Mouse (Mus musculus) heart, embryonic 14.5 days (tissue): Measurements from ENCODE around the gene Macrod2. TPM values are rescaled to one million over a fixed set of nuclear protein-coding genes. Genes with fewer than 3 reads are reported as not detected.

Experiments
- ATAC-seq: fragments of 200-750 bp; cut with Nextera tagmentation; 2 replicates; pipeline ENCODE4 v1.8.0; 2017; ENCODE audit warnings: low read depth, moderate TSS enrichment; ENCODE audit not compliant: insufficient number of reproducible peaks, insufficient read depth, low FRiP score
- H3K27ac ChIP-seq, 2 experiments: fragments of 200-500 bp in 1 of 2; fragments of 300-500 bp in 1 of 2; sonication (generic) in 1 of 2; replicated peaks in 1 of 2; 2 replicates each; pipeline ENCODE4 v1.5.1; 2012 to 2014; ENCODE audit warnings: low read depth in 2 of 2, low read length in 2 of 2, control low read depth in 1 of 2, mild to moderate bottlenecking in 1 of 2, mixed read lengths in 1 of 2; ENCODE audit not compliant: control insufficient read depth in 1 of 2, insufficient read depth in 1 of 2
- H3K27me3 ChIP-seq: fragments of 300-500 bp; sonication (generic); 2 replicates; pipeline ENCODE4 v1.6.1; 2014; ENCODE audit warnings: mild to moderate bottlenecking, low read length, control low read depth; ENCODE audit not compliant: control insufficient read depth, insufficient read depth
- H3K36me3 ChIP-seq: fragments of 300-500 bp; sonication (generic); 2 replicates; pipeline ENCODE4 v1.6.1; 2014; ENCODE audit warnings: mild to moderate bottlenecking, control low read depth, low read length, mixed read lengths; ENCODE audit not compliant: control insufficient read depth, insufficient read depth
- H3K4me1 ChIP-seq, 2 experiments: fragments of 200-500 bp in 1 of 2; fragments of 300-500 bp in 1 of 2; sonication (generic) in 1 of 2; 2 replicates each; pipeline ENCODE4 v1.6.1; 2012 to 2014; ENCODE audit warnings: low read length in 2 of 2, control low read depth in 1 of 2, mixed read lengths in 1 of 2; ENCODE audit not compliant: control insufficient read depth in 2 of 2, insufficient read depth in 2 of 2
- H3K4me2 ChIP-seq: fragments of 300-500 bp; sonication (generic); 2 replicates; pipeline ENCODE4 v1.6.1; 2014; ENCODE audit warnings: mild to moderate bottlenecking, low read length
- H3K4me3 ChIP-seq, 2 experiments: fragments of 200-500 bp in 1 of 2; fragments of 300-500 bp in 1 of 2; sonication (generic) in 1 of 2; 2 replicates each; pipeline ENCODE4 v1.5.1; 2012 to 2014; ENCODE audit warnings: low read length in 2 of 2, mild to moderate bottlenecking in 2 of 2, control low read depth in 1 of 2, low read depth in 1 of 2, moderate library complexity in 1 of 2; ENCODE audit not compliant: control insufficient read depth in 1 of 2, insufficient read depth in 1 of 2
- H3K9ac ChIP-seq: fragments of 300-500 bp; sonication (generic); 2 replicates; pipeline ENCODE4 v1.6.1; 2014; ENCODE audit warnings: mild to moderate bottlenecking, low read length
- H3K9me3 ChIP-seq: fragments of 300-500 bp; sonication (generic); 2 replicates; pipeline ENCODE4 v1.6.1; 2016; ENCODE audit warnings: low read length, control low read depth; ENCODE audit not compliant: control insufficient read depth
- WGBS: fragments of 180-500 bp; shearing (Covaris S2); extraction: QIAGEN DNeasy Blood & Tissue Kit; methylation state at CpG from one replicate; pipeline ENCODE4 v1.1.7; 2014; 5-methylcytosine and 5-hydroxymethylcytosine counted together
- polyA plus RNA-seq: library from polyadenylated mRNA; unstranded; fragments of >200 nt; fragmentation: Nextera tagmentation; extraction: Ambion mirVana; gene quantifications from 2 replicates; pipeline ENCODE4 v1.2.1, GENCODE M21; 2014

The Macrod2 gene
- polyA plus RNA-seq, 1 experiment from 2014 or later: 21.3 TPM

GRCm38 (mm10) chr2:141152011-141152772 is 757.1 kb downstream of the Macrod2 start:
- peaks cover 0 to 18% of the 10 kb centered on the region in 2 experiments; a peak in 3 of 4 replicates for H3K4me1 ChIP-seq
- no peaks in the 10 kb centered on the region for H3K9me3 ChIP-seq
- H3K27ac ChIP-seq: peak overlapping the region; percentile 38 to 44; a peak in 2 of 4 replicates
- no peaks in the 10 kb centered on the region for H3K27me3 ChIP-seq
- no peak overlapping the region for H3K4me3 ChIP-seq
- H3K9ac ChIP-seq: no peak overlapping the region
- H3K4me2 ChIP-seq: no peak overlapping the region
- no peak for ATAC-seq
- no peaks in the 10 kb centered on the region for H3K36me3 ChIP-seq
- 52% methylated on average over 7 of the region's 7 CpGs for WGBS

- peaks cover 0 to 18% of the 10 kb centered on the region in 2 experiments; a peak in 2 of 4 replicates for H3K4me1 ChIP-seq
- H3K4me2 ChIP-seq: no peak overlapping the region
- no peaks in the 10 kb centered on the region for H3K36me3 ChIP-seq
- no peaks in the 10 kb centered on the region for H3K27me3 ChIP-seq
- H3K4me3 ChIP-seq: no peak overlapping the region
- WGBS: 49% methylated on average over 4 of the region's 4 CpGs
- no peak overlapping the region for H3K27ac ChIP-seq
- no peaks in the 10 kb centered on the region for H3K9me3 ChIP-seq
- no peak for ATAC-seq
- no peak overlapping the region for H3K9ac ChIP-seq
Measured at GRCm38 (mm10) chr2:141155972-141156371, 760.9 kb downstream of the Macrod2 start.

DNA sequence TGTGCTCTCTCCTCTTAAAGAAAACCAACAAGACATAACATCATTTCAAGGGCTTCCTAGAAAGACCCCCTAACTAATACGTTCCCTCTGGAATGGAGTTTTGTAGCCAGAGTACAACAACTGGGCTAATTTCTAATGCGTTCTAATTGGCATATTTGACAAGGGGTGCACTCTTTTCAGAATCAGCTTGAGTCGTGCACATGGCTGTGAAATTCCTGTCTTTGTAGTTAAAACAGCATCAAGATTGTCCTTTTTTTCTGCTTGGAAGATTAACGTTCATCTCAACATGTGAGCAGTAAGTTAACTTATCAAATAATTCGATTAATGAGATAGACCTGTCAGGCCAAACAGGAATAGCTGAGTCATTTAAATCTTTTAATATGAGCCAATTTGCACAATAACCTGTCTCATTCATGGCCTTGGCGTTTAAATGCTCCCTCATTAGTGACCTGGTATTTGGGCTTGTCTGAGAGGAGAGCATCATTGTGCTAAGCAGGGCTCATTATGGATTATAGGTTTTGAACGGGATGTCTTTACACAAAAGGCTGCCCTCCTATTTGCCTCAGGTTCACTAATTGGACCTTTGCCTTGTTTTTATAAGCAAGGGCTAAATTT is 762.0 kb downstream of the Macrod2 start:
- H3K27me3 ChIP-seq: no peaks in the 10 kb centered on the region
- no peak for ATAC-seq
- no peaks in the 10 kb centered on the region for H3K36me3 ChIP-seq
- H3K9me3 ChIP-seq: no peaks in the 10 kb centered on the region
- no peak overlapping the region for H3K4me3 ChIP-seq
- 79% methylated on average over 7 of the region's 7 CpGs for WGBS
- H3K27ac ChIP-seq: no peak overlapping the region
- no peak overlapping the region for H3K4me2 ChIP-seq
- H3K4me1 ChIP-seq: peaks cover 0 to 14% of the 10 kb centered on the region in 2 experiments; a peak in 2 of 4 replicates
- no peak overlapping the region for H3K9ac ChIP-seq

- H3K27me3 ChIP-seq: no peaks in the 10 kb centered on the region
- no peak overlapping the region for H3K4me2 ChIP-seq
- H3K9ac ChIP-seq: no peak overlapping the region
- H3K4me3 ChIP-seq: no peak overlapping the region
- no peaks in the 10 kb centered on the region for H3K36me3 ChIP-seq
- H3K9me3 ChIP-seq: no peaks in the 10 kb centered on the region
- no peak for ATAC-seq
- peaks cover 0 to 5% of the 10 kb centered on the region in 2 experiments; a peak in 1 of 4 replicates for H3K4me1 ChIP-seq
- WGBS: 80% methylated on average over 7 of the region's 7 CpGs
- H3K27ac ChIP-seq: no peak overlapping the region
Measured at GRCm38 (mm10) chr2:141158161-141158560, 763.1 kb downstream of the Macrod2 start.

- Histone ChIP-seq H3K4me3 (no peak overlapping the region), H3K4me1 (no peaks in the 10 kb centered on the region), H3K9ac (no peak overlapping the region), H3K4me2 (no peak overlapping the region), H3K27me3 (no peaks in the 10 kb centered on the region), H3K36me3 (no peaks in the 10 kb centered on the region), H3K9me3 (no peaks in the 10 kb centered on the region), H3K27ac (no peak overlapping the region)
- ATAC-seq: no peak
- WGBS: 81% methylated on average over 4 of the region's 4 CpGs
Measured at GRCm38 (mm10) chr2:141163918-141164317, 768.8 kb downstream of the Macrod2 start.

- Histone ChIP-seq H3K4me1 (no peaks in the 10 kb centered on the region), H3K36me3 (no peaks in the 10 kb centered on the region), H3K9me3 (no peaks in the 10 kb centered on the region), H3K4me2 (no peak overlapping the region), H3K4me3 (no peak overlapping the region), H3K27ac (no peak overlapping the region), H3K27me3 (no peaks in the 10 kb centered on the region), H3K9ac (no peak overlapping the region)
- WGBS: 68% methylated on average over 3 of the region's 3 CpGs
- no peak for ATAC-seq
Measured at GRCm38 (mm10) chr2:141169586-141169985, 774.5 kb downstream of the Macrod2 start.

- no peaks in the 10 kb centered on the region for H3K9me3 ChIP-seq
- no peak for ATAC-seq
- H3K4me2 ChIP-seq: no peak overlapping the region
- no peak overlapping the region for H3K27ac ChIP-seq
- H3K27me3 ChIP-seq: no peaks in the 10 kb centered on the region
- H3K36me3 ChIP-seq: no peaks in the 10 kb centered on the region
- no peak overlapping the region for H3K4me3 ChIP-seq
- no peaks in the 10 kb centered on the region for H3K4me1 ChIP-seq
- 65% methylated on average over 1 of the region's 1 CpGs for WGBS
- no peak overlapping the region for H3K9ac ChIP-seq
Measured at GRCm38 (mm10) chr2:141173167-141173566, 778.1 kb downstream of the Macrod2 start.
